Mouse (Mus musculus): ENCODE data around the gene Nxph4. TPM values are rescaled to one million over a fixed set of nuclear protein-coding genes. Genes with fewer than 3 reads are reported as not detected.

The Nxph4 gene
- polyA plus RNA-seq, 1 experiment from 2014 or later: 109 TPM

- Histone ChIP-seq H3K36me3 (peaks cover 18% of the 10 kb centered on the region; the same call in 1 of the 2 replicates), H3K27ac (no peak within 1 kb of the TSS), H3K4me1 (peaks cover 54% of the 10 kb centered on the region), H3K9me3 (replicated peaks) (no peaks in the 10 kb centered on the region), H3K4me2 (replicated peaks) (peak within 1 kb of the TSS; percentile 74), H3K27me3 (peaks cover 55% of the 10 kb centered on the region), H3K4me3 (peak within 1 kb of the TSS; percentile 45), H3K9ac (peak within 1 kb of the TSS; percentile 52)
- ATAC-seq (ENCODE audit: low FRiP score): peak; percentile 46
- WGBS: under 1% methylated on average over 21 of the region's 21 CpGs
Observed at GRCm38 (mm10) chr10:127522088-127522581, 12.2 kb downstream of the Nxph4 start, which contains the start of gene Shmt2. Gene Shmt2, minus strand, starts transcription at chr10:127522444.

DNA sequence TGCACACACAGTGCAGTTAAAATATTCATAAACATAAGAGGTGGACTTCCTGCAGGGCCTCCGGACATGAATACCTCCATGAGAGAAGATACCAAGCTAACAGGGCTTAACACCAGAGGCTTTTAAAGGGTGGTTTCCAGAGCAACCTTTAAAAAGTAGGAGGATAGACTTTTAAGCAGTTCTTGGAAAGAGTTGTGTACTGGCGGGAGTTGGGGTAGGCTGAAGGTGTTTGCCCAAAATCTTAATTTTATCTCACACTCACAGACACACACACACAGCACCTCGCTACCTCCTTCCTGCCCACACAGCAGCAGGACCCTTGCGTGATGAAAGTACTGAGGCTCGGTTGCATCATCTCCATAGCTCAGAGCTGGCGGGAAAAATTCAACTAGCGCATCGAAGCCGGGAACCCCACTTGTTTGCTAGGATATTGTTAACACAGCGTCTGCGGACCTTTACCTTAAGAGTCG lies 12.7 kb downstream of the Nxph4 start:
- Histone ChIP-seq H3K9me3 (replicated peaks) (no peaks in the 10 kb centered on the region), H3K9ac (peak overlapping the region; percentile 52), H3K27me3 (peaks cover 50% of the 10 kb centered on the region), H3K4me2 (replicated peaks) (peak overlapping the region; percentile 74), H3K4me1 (peaks cover 54% of the 10 kb centered on the region), H3K4me3 (peak overlapping the region; percentile 45), H3K27ac (no peak overlapping the region), H3K36me3 (peaks cover 18% of the 10 kb centered on the region; the same call in 1 of the 2 replicates)
- WGBS: 11% methylated on average over 12 of the region's 12 CpGs
- ATAC-seq (ENCODE audit: low FRiP score): no peak

- Histone ChIP-seq H3K4me1 (peaks cover 54% of the 10 kb centered on the region), H3K27me3 (peaks cover 49% of the 10 kb centered on the region), H3K4me2 (replicated peaks) (peak overlapping the region; percentile 74; the same call in 1 of the 2 replicates), H3K27ac (no peak overlapping the region), H3K4me3 (peak overlapping the region; percentile 45; the same call in 1 of the 2 replicates), H3K36me3 (peaks cover 18% of the 10 kb centered on the region; the same call in 1 of the 2 replicates), H3K9ac (no peak overlapping the region; the same call in 1 of the 2 replicates), H3K9me3 (replicated peaks) (no peaks in the 10 kb centered on the region)
- ATAC-seq (ENCODE audit: low FRiP score): no peak
- 81% methylated on average over 20 of the region's 20 CpGs for WGBS
Observed at GRCm38 (mm10) chr10:127520714-127521357, 13.5 kb downstream of the Nxph4 start.

GRCm38 (mm10) chr10:127519903-127520713 lies 14.3 kb downstream of the Nxph4 start:
- Histone ChIP-seq H3K36me3 (peaks cover 18% of the 10 kb centered on the region; the same call in 1 of the 2 replicates), H3K27ac (no peak overlapping the region), H3K27me3 (peaks cover 49% of the 10 kb centered on the region), H3K4me2 (replicated peaks) (no peak overlapping the region; the same call in 1 of the 2 replicates), H3K9ac (no peak overlapping the region), H3K4me1 (peaks cover 54% of the 10 kb centered on the region), H3K4me3 (no peak overlapping the region), H3K9me3 (replicated peaks) (no peaks in the 10 kb centered on the region)
- ATAC-seq (ENCODE audit: low FRiP score): no peak
- WGBS: 93% methylated on average over 37 of the region's 37 CpGs

- no peak overlapping the region for H3K4me3 ChIP-seq
- H3K9ac ChIP-seq: no peak overlapping the region
- no peaks in the 10 kb centered on the region for H3K9me3 ChIP-seq (replicated peaks)
- H3K36me3 ChIP-seq: peaks cover 18% of the 10 kb centered on the region; the same call in 1 of the 2 replicates
- no peak overlapping the region for H3K27ac ChIP-seq
- peaks cover 49% of the 10 kb centered on the region for H3K27me3 ChIP-seq
- no peak overlapping the region for H3K4me2 ChIP-seq (replicated peaks)
- peaks cover 56% of the 10 kb centered on the region for H3K4me1 ChIP-seq
- ATAC-seq (ENCODE audit: low FRiP score): no peak
- WGBS: 89% methylated on average over 22 of the region's 26 CpGs
Observed at GRCm38 (mm10) chr10:127519041-127519701, 15.2 kb downstream of the Nxph4 start.

DNA sequence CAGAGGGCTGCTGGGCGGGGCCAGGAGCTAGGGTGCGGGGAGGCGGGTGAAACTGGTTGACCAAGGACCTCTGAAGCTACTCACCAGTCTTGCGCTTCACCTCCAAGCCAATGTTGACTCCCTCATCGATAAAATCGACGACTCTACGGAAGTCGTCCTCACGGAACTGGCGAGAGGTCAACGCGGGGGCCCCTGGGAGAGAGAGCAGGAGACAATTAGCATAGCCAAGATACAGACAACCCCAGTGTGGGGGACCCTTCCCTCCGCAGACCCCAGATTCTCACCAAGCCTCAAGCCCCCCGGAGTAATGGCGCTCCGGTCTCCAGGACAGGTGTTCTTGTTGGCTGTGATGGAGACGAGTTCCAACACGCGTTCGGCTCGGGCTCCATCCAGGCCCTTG lies 16.4 kb downstream of the Nxph4 start:
- H3K27me3 ChIP-seq: peaks cover 52% of the 10 kb centered on the region
- no peaks in the 10 kb centered on the region for H3K9me3 ChIP-seq (replicated peaks)
- no peak overlapping the region for H3K4me2 ChIP-seq (replicated peaks)
- peaks cover 68% of the 10 kb centered on the region for H3K4me1 ChIP-seq
- H3K36me3 ChIP-seq: peaks cover 18% of the 10 kb centered on the region; the same call in 1 of the 2 replicates
- no peak overlapping the region for H3K9ac ChIP-seq
- WGBS: 90% methylated on average over 22 of the region's 22 CpGs
- no peak overlapping the region for H3K27ac ChIP-seq
- ATAC-seq (ENCODE audit: low FRiP score): no peak
- H3K4me3 ChIP-seq: no peak overlapping the region

GRCm38 (mm10) chr10:127516576-127517260 lies 17.6 kb downstream of the Nxph4 start:
- peaks cover 18% of the 10 kb centered on the region; the same call in 1 of the 2 replicates for H3K36me3 ChIP-seq
- H3K27ac ChIP-seq: peak overlapping the region; percentile 40; the same call in 1 of the 2 replicates
- 5% methylated on average over 30 of the region's 30 CpGs for WGBS
- peak overlapping the region; percentile 41 for H3K9ac ChIP-seq
- H3K4me1 ChIP-seq: peaks cover 75% of the 10 kb centered on the region
- ATAC-seq (ENCODE audit: low FRiP score): no peak; the same call in 1 of the 2 replicates
- H3K27me3 ChIP-seq: peaks cover 58% of the 10 kb centered on the region
- no peaks in the 10 kb centered on the region for H3K9me3 ChIP-seq (replicated peaks)
- H3K4me2 ChIP-seq (replicated peaks): peak overlapping the region; percentile 40
- peak overlapping the region; percentile 4; the same call in 1 of the 2 replicates for H3K4me3 ChIP-seq

GRCm38 (mm10) chr10:127515983-127516459 lies 18.3 kb downstream of the Nxph4 start:
- H3K9me3 ChIP-seq (replicated peaks): no peaks in the 10 kb centered on the region
- H3K27me3 ChIP-seq: peaks cover 58% of the 10 kb centered on the region
- no peak overlapping the region for H3K4me3 ChIP-seq
- peaks cover 76% of the 10 kb centered on the region for H3K4me1 ChIP-seq
- H3K9ac ChIP-seq: peak overlapping the region; percentile 41
- H3K4me2 ChIP-seq (replicated peaks): peak overlapping the region; percentile 40
- peak overlapping the region; percentile 40; the same call in 1 of the 2 replicates for H3K27ac ChIP-seq
- WGBS: 15% methylated on average over 8 of the region's 8 CpGs
- peaks cover 18% of the 10 kb centered on the region; the same call in 1 of the 2 replicates for H3K36me3 ChIP-seq
- ATAC-seq (ENCODE audit: low FRiP score): no peak

DNA sequence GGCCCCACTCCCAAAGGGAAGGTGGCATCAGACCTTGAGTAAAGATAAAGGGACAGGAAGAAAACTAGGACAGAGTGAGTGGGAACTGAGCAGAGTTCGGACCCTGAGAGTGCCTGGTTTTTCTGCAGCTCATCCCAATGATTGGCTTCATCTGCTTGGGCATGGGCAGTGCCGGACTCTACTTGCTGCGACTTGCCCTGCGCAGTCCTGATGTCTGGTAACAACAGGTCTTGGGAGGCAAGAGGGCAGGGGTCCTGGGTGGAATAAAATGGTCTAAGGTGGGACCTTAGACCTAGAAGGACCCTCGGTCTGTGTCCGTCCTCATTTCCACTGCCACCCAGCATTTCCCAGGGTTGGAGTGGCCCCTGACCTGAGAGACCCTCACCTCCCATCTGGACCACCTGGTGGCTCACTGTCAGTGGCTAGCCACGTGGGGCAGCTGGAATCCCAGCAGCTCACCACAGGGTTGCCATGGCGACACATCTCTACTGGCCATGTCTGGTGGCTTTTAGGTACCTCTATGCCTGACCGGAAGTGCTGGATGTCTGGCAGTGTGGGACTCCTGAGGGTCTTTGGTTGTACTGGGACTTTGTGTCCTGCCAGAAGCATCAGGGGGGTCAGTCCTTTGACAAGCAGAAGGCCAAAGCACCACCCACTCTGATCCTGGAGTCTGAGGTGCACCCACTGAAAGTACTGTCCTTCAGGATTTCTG lies 18.9 kb downstream of the Nxph4 start:
- Histone ChIP-seq H3K27ac (peak overlapping the region; percentile 7; the same call in 1 of the 2 replicates), H3K36me3 (peaks cover 18% of the 10 kb centered on the region; the same call in 1 of the 2 replicates), H3K4me1 (peaks cover 76% of the 10 kb centered on the region), H3K27me3 (peaks cover 63% of the 10 kb centered on the region), H3K9ac (no peak overlapping the region), H3K9me3 (replicated peaks) (no peaks in the 10 kb centered on the region), H3K4me3 (no peak overlapping the region), H3K4me2 (replicated peaks) (0 out of 2 replicates have a peak overlapping the region, but pooled peaks have one; percentile 0)
- no peak for ATAC-seq (ENCODE audit: low FRiP score)
- 22% methylated on average over 9 of the region's 9 CpGs for WGBS

GRCm38 (mm10) chr10:127514764-127515163 lies 19.6 kb downstream of the Nxph4 start, which contains the start of gene Ndufa4l2:
Gene Ndufa4l2, plus strand, starts transcription at chr10:127514967.
- Histone ChIP-seq H3K4me2 (replicated peaks) (peak within 1 kb of the TSS; percentile 75), H3K9ac (peak within 1 kb of the TSS; percentile 29; the same call in 1 of the 2 replicates), H3K4me1 (peaks cover 80% of the 10 kb centered on the region), H3K9me3 (replicated peaks) (no peaks in the 10 kb centered on the region), H3K27ac (peak within 1 kb of the TSS; percentile 98), H3K27me3 (peaks cover 70% of the 10 kb centered on the region), H3K4me3 (peak within 1 kb of the TSS; percentile 10; the same call in 1 of the 2 replicates), H3K36me3 (peaks cover 15% of the 10 kb centered on the region; the same call in 1 of the 2 replicates)
- WGBS: 8% methylated on average over 6 of the region's 6 CpGs
- no peak for ATAC-seq (ENCODE audit: low FRiP score)
